ENCODE assay signal across 8 mouse cellular contexts in the genomic region with DNA sequence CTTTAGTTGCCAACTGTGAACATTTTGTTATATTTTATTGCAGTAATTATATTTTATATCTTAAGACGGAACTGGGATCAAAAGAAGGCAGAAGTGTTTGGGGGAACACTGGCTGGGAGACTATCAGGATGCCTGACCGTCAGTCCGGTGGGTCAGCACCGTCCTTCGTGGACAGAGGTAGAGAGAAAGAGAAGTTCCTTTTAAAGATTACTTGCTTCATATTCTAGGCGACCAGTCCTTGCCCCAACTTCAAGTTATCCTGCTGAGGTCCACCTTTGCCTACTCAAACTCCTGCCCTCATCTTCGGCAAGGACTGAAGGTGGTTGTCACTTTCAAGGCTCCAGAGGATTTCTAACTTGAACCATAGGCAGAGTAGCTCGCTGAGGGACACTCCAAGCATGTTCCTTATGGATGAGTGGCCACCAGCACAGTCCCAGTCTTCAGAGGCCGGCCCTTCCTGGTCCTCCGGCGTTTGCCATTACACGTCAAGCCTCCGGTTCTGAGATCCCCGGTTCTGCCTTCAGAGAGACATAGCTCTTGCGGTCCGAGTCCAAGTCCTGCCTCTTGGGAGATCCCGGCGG. TPM values are rescaled to one million over a fixed set of nuclear protein-coding genes. Genes with fewer than 3 reads are reported as not detected.
DNase-seq lines count a peak whose midpoint lies in the region; ATAC-seq and TF ChIP-seq lines count a peak whose summit lies in the region.

No protein-coding gene starts in this region.

- H3K9me3 ChIP-seq in ES-Bruce4 (replicated peaks; ENCODE audit: control insufficient read depth, insufficient read depth, low read length, poor library complexity, severe bottlenecking): no peaks in the 10 kb centered on the region
- no peaks in the 10 kb centered on the region for H3K9me3 ChIP-seq in forebrain, embryonic 16.5 days (ENCODE audit: control insufficient read depth, low read length)

- no peak for TF ChIP-seq EP300 in heart, adult 2 months (IDR thresholded peaks at IDR 0.05; ENCODE audit: insufficient read depth, low read depth, low read length)
- TF ChIP-seq EP300 in ES-Bruce4 (IDR thresholded peaks at IDR 0.05; ENCODE audit: insufficient read depth, low read depth, low read length): no peak

- H3K4me3 ChIP-seq in heart, adult 2 months: peak overlapping the region; percentile 86
- H3K4me3 ChIP-seq in ES-Bruce4 (ENCODE audit: low read depth, low read length): peak overlapping the region; percentile 97
- peak overlapping the region; percentile 77 for H3K4me3 ChIP-seq in forebrain, embryonic 16.5 days (replicated peaks; ENCODE audit: low read length)

- no peaks in the 10 kb centered on the region for H3K27me3 ChIP-seq in heart, adult 2 months (ENCODE audit: control insufficient read depth, insufficient read depth, low read length)
- H3K27me3 ChIP-seq in ES-Bruce4 (ENCODE audit: control insufficient read depth, insufficient read depth, low read length, poor library complexity, severe bottlenecking): no peaks in the 10 kb centered on the region
- no peaks in the 10 kb centered on the region for H3K27me3 ChIP-seq in forebrain, embryonic 16.5 days (replicated peaks; ENCODE audit: control insufficient read depth, insufficient read depth, low read length)

- H3K79me2 ChIP-seq in heart, adult 2 months (replicated peaks; ENCODE audit: control insufficient read depth, insufficient read depth, low read length): no peaks in the 10 kb centered on the region

- peaks cover 8% of the 10 kb centered on the region for H3K4me1 ChIP-seq in heart, adult 2 months (ENCODE audit: control insufficient read depth, insufficient read depth, low read length)
- no peaks in the 10 kb centered on the region for H3K4me1 ChIP-seq in ES-Bruce4 (ENCODE audit: control insufficient read depth, insufficient read depth, low read length)
- peaks cover 30% of the 10 kb centered on the region for H3K4me1 ChIP-seq in forebrain, embryonic 16.5 days (replicated peaks; ENCODE audit: control insufficient read depth, insufficient read depth, low read length)

- no peak for TF ChIP-seq CTCF in heart, adult 2 months (IDR thresholded peaks at IDR 0.05)
- no peak for TF ChIP-seq CTCF in ES-Bruce4 (IDR thresholded peaks at IDR 0.05; ENCODE audit: low read depth, low read length)

- no peak for DNase-seq in heart, adult 2 months
- no peak for DNase-seq in heart, adult 8-10 months (ENCODE audit: low spot score)
- DNase-seq in lung, postnatal 36 days: peak; percentile 9
- no peak for DNase-seq in adipocyte (ENCODE audit: low spot score)
- no peak for DNase-seq in embryo, embryonic 9.5 days (ENCODE audit: extremely low spot score)
- no peak for DNase-seq in frontal cortex, postnatal 10 days (ENCODE audit: low spot score in 2 of 2)

- TF ChIP-seq POLR2A in heart, adult 2 months (IDR thresholded peaks at IDR 0.05; ENCODE audit: insufficient read depth, low read depth, low read length): no peak; the same call in 1 of the 2 replicates
- TF ChIP-seq POLR2A in ES-Bruce4 (IDR thresholded peaks at IDR 0.05; ENCODE audit: insufficient read depth, low read length): no peak

- 1% methylated on average over 18 of the region's 18 CpGs for WGBS in heart, adult 2 months
- WGBS in forebrain, embryonic 16.5 days: 2% methylated on average over 18 of the region's 18 CpGs

- peak overlapping the region; percentile 100 for H3K27ac ChIP-seq in heart, adult 2 months
- no peak overlapping the region for H3K27ac ChIP-seq in ES-Bruce4 (ENCODE audit: insufficient read depth, low read length)
- peak overlapping the region; percentile 88 for H3K27ac ChIP-seq in forebrain, embryonic 16.5 days (ENCODE audit: low read length)

- H3K9ac ChIP-seq in heart, adult 2 months (ENCODE audit: low read depth, low read length): peak overlapping the region; percentile 82
- peak overlapping the region; percentile 96 for H3K9ac ChIP-seq in ES-Bruce4 (ENCODE audit: low read depth, poor library complexity, severe bottlenecking)
- peak overlapping the region; percentile 89 for H3K9ac ChIP-seq in forebrain, embryonic 16.5 days (replicated peaks; ENCODE audit: low read depth, low read length)

- intact Hi-C loops in heart, adult 2 months (cut with DNase I): loop anchor here (1.0 to 5.0 kb wide), 4 partner anchors 41 to 405 kb away; partner anchors contain the start of genes Kpna4 and Nmd3

- H3K4me2 ChIP-seq in forebrain, embryonic 16.5 days (ENCODE audit: low read length): peak overlapping the region; percentile 68

- peak; percentile 18 for ATAC-seq in forebrain, embryonic 16.5 days

- no peaks in the 10 kb centered on the region for H3K36me3 ChIP-seq in heart, adult 2 months (ENCODE audit: control insufficient read depth, insufficient read depth, low read length)
- no peaks in the 10 kb centered on the region for H3K36me3 ChIP-seq in ES-Bruce4 (ENCODE audit: control insufficient read depth, insufficient read depth, low read length, poor library complexity, severe bottlenecking)
- no peaks in the 10 kb centered on the region for H3K36me3 ChIP-seq in forebrain, embryonic 16.5 days (ENCODE audit: control insufficient read depth, insufficient read depth)

RNA-seq across cellular contexts. Expression of gene Ppm1l, which starts 0.8 kb away (rescaled TPM):
- total RNA-seq in heart, adult 2 months (2021): 10 to 100 TPM; 24.1 to 31.3 TPM
- polyA plus RNA-seq in heart, adult 2 months (2012; rRNA removed): 7.6 and 14.2 TPM in 2 replicates
- total RNA-seq in heart, adult 8-10 months (2022): 10 to 100 TPM; 27.1 to 35.0 (median 31.1) TPM
- polyA plus RNA-seq in ES-Bruce4 (2011; ENCODE audit: insufficient read depth, insufficient read length, low read depth, missing spikeins): 3.3 and 3.5 TPM in 2 replicates
- polyA plus RNA-seq in forebrain, embryonic 16.5 days (2015; fragmentation: Nextera tagmentation; extraction: Ambion mirVana): 24.4 and 27.8 TPM in 2 replicates
